Mouse (Mus musculus) forebrain, embryonic 10.5 days (tissue): ENCODE measurements at regions not wholly inside any gene's neighbourhood (a gene's known extent, or its start where the extent isn't known, plus 50 kb on each side); places are given as distances from the start of the nearest gene placed in this dataset. TPM values are rescaled to one million over a fixed set of nuclear protein-coding genes. Genes with fewer than 3 reads are reported as not detected.
"Not testable (repeated sequence)": the region's sequence is repeated elsewhere in the genome, so short reads cannot be mapped to it uniquely, and the experiment has no call there.

Experiments used
- DNase-seq: peaks from one replicate; pipeline ENCODE4 v3.0.0-alpha.2; 2017; ENCODE audit warnings: low spot score; ENCODE audit errors: extremely low spot score
- H3K27ac ChIP-seq: fragments of 300-500 bp; sonication (generic); 2 replicates; pipeline ENCODE4 v1.5.1; 2016; ENCODE audit warnings: mild to moderate bottlenecking
- H3K27me3 ChIP-seq: fragments of 300-500 bp; sonication (generic); 2 replicates; pipeline ENCODE4 v1.6.1; 2016; ENCODE audit warnings: mild to moderate bottlenecking; ENCODE audit not compliant: poor library complexity, severe bottlenecking
- H3K36me3 ChIP-seq: fragments of 300-500 bp; sonication (generic); replicated peaks from 2 replicates; pipeline ENCODE4 v1.6.1; 2016; ENCODE audit warnings: mild to moderate bottlenecking, moderate library complexity
- H3K4me1 ChIP-seq: fragments of 300-500 bp; sonication (generic); 2 replicates; pipeline ENCODE4 v1.6.1; 2016
- H3K4me3 ChIP-seq: fragments of 300-500 bp; sonication (generic); 2 replicates; pipeline ENCODE4 v1.5.1; 2016; ENCODE audit warnings: mild to moderate bottlenecking, moderate library complexity
- H3K9me3 ChIP-seq: fragments of 300-500 bp; sonication (generic); 2 replicates; pipeline ENCODE4 v1.6.1; 2016; ENCODE audit warnings: mild to moderate bottlenecking, moderate library complexity
- WGBS: fragments of 180-500 bp; shearing (Covaris S2); methylation state at CpG from one replicate; pipeline ENCODE4 v1.1.7; 2016; 5-methylcytosine and 5-hydroxymethylcytosine counted together
- microRNA-seq: library from miRNA; unstranded; fragments of <30 nt; microRNA quantifications from one replicate; pipeline ENCODE4, GENCODE M21; 2017

DNA sequence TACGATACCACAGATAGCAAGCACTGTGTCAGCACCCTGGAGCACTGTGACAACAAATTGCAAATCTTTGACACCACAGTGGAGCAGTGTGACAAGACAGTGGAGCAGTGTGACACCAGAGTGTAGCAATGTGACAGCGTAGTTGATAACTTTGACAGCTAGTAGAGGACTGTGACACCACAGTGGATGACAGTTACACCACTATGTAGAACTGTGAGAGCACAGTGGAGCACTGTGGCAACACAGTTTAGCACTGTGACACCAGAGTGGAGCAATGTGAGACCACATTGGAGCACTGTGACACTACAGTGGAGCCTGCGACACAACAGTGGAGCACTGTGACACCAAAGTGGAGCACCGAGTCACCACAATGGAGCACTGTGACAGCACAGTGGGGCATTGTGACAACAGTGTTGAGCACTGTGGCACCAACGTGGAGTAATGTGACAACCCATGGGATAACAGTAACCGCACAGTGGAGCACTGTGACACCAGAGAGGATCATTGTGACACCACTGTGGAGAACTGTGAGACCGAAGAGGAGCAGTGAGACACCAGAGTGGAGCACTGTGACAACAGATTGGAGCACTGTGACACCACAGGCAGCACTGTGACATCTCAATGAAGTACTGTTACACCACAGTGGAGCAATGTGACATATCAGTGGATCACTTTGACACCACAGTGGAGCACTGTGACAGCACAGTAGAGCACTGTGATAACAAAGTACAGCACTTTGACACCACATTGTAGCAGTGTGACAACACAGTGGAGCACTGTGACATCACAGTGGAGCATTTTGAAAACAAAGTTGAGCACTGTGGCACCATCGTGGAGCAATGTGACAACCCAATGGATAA is 83.7 kb upstream of the Vmn1r2 start:
- WGBS, result 53% methylated on average over 8 of the region's 8 CpGs
- Histone ChIP-seq H3K4me3 (no peak overlapping the region), H3K27me3 (no peaks in the 10 kb centered on the region), H3K27ac (no peak overlapping the region), H3K9me3 (peaks cover 99% of the 10 kb centered on the region), H3K36me3 (no peaks in the 10 kb centered on the region), H3K4me1 (no peaks in the 10 kb centered on the region)
- DNase-seq, result peak; percentile 33

DNA sequence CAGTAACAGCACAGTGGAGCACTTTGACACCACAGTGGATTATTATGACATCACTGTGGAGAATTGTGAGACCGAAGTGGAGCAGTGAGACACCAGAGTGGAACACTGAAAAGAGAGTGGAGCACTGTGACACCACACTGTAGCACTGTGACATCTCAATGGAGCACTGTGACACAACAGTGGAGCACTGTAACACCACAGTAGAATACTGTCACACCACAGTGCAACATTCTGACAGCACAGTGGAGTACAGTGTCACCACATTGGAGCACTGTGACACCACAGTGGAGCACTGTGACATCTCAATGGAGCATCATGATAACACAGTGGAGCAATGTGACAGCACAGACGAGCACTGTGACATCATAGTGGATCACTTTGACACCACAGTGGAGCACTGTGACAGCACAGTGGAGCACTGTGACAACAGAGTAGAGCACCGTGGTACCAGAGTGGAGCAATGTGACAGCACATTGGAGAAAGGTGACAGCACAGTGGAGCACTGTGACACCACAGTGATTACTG is 83.0 kb upstream of the Vmn1r2 start:
- no peak overlapping the region for H3K27ac ChIP-seq
- peaks cover 96% of the 10 kb centered on the region for H3K9me3 ChIP-seq
- H3K4me3 ChIP-seq, result no peak overlapping the region
- H3K4me1 ChIP-seq, result no peaks in the 10 kb centered on the region
- H3K36me3 ChIP-seq, result no peaks in the 10 kb centered on the region
- no peaks in the 10 kb centered on the region for H3K27me3 ChIP-seq
- 65% methylated on average over 3 of the region's 3 CpGs for WGBS
- peak; percentile 16 for DNase-seq

DNA sequence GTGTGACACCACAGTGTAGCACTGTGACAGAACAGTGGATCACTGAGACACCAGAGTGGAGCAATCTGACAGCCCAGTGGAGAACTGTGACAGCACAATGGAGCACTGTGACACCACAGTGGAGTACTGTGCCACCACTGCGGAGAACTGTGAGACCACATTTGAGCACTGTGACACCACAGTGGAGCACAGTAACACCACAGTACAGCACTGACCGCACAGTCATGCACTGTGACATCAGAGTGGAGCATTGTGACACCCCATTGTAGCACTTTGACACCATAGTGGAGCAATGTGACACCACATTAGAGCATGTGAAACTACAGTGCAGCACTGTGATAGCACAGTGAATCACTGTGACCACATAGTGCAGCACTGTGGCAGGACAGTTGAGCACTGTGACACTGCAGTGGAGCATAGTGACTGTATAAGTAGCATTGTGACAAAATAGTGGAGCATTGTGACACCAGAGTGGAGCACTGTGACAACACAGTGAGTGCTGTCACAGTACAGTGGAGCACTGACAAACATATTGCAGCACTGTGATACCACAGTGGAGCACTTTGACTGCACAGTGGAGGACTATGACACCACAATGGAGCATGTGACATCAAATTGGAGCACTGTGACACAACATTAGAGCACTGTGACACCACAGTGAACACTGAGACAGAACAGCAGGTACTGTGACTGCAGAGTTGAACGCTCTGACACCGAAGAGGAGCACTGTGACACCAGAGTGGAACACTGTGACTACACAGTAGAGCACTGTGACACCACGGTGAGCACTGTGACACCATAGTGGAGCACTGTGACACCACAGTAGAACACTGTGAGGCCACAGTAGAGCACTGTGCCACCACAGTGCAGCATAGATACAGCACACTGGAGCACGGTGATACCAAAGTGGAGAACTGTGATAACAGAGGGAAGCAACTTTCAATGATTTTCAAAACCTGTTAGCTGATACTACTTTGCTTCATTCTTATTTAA is 81.4 kb upstream of the Vmn1r2 start:
- WGBS, result 60% methylated on average over 6 of the region's 6 CpGs
- Histone ChIP-seq H3K4me1 (no peaks in the 10 kb centered on the region), H3K36me3 (no peaks in the 10 kb centered on the region), H3K9me3 (peaks cover 96% of the 10 kb centered on the region), H3K4me3 (no peak overlapping the region), H3K27ac (no peak overlapping the region), H3K27me3 (no peaks in the 10 kb centered on the region)
- DNase-seq, result peak; percentile 16

DNA sequence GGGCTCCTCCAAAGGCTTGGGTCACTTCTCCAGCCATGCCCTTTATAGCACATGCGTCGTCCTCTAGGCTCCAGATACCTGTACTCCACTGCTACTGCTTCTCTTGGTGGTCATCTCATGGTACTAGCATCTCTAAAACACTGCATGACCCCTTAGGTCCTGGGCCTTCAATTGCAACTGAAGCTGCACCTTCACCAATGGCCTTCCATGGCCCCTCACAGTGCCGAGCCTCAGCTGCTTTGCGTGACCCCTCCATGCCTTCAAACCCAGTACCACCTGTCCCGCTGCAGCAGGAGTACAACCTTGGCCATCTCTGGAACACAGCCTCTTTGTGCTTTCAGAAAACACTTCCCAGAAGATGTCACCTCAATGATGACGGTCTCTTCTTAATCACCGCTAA is 79.5 kb upstream of the Vmn1r2 start:
- H3K27ac ChIP-seq, H3K4me3 ChIP-seq, H3K4me1 ChIP-seq, H3K27me3 ChIP-seq, H3K36me3 ChIP-seq, DNase-seq: not testable (repeated sequence)
- 82% methylated on average over 7 of the region's 7 CpGs for WGBS
- peaks cover 83% of the 10 kb centered on the region for H3K9me3 ChIP-seq

DNA sequence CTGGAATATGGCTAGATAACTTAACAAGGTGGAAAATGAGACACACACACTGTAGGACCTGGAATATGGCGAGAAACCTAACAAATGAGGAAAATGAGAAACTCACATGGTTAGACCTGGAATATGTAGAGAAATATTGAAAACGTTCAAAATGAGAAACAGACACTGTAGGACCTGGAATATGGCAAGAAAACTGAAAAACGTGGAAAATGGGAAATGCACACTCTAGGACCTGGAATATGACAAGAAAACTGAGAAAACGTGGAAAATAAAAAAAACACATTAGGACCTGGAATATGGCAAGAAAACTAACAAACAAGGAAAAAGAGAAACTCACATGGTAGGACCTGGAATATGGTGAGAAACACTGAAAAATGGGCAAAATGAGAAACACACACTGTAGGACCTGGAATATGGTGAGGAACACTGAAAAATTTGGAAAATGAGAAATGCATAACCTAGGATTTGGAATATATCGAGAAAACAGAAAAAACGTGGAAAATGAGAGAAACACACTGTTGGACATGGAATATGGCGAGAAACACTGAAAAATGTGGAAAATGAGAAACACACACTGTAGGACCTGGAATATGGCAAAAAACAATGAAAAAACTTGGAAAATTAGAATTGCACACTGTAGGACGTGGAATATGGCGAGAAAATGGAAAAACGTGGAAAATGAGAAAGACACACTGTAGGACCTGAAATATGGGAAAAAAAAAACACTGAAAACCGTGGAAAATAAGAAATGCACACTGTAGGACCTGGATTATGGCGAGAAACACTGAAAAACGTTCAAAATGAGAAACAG is 77.3 kb upstream of the Vmn1r2 start:
- Histone ChIP-seq H3K9me3 (peaks cover 61% of the 10 kb centered on the region), H3K4me1 (no peaks in the 10 kb centered on the region), H3K4me3 (no peak overlapping the region), H3K36me3 (no peaks in the 10 kb centered on the region), H3K27ac (no peak overlapping the region), H3K27me3 (no peaks in the 10 kb centered on the region)
- 59% methylated on average over 13 of the region's 13 CpGs for WGBS
- DNase-seq, result peak; percentile 13

DNA sequence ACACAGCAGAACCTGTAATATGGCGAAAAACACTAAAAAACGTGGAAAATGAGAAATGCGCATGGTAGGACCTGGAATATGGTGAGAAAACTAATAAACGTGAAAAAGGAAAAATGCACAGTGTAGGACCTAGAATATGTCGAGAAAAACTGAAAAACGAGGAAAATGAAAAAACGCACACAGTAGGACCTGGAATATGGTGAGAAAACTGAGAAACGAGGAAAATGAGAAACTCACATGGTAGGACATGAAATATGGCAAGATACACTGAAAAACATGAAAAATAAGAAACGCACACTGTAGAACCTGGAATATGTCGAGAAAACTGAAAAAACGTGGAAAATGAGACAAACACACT is 76.8 kb upstream of the Vmn1r2 start:
- H3K27ac ChIP-seq, result no peak overlapping the region
- DNase-seq, result peak; percentile 11
- H3K4me1 ChIP-seq, result no peaks in the 10 kb centered on the region
- no peaks in the 10 kb centered on the region for H3K36me3 ChIP-seq
- H3K27me3 ChIP-seq, result no peaks in the 10 kb centered on the region
- H3K4me3 ChIP-seq, result no peak overlapping the region
- 70% methylated on average over 11 of the region's 11 CpGs for WGBS
- peaks cover 56% of the 10 kb centered on the region for H3K9me3 ChIP-seq

DNA sequence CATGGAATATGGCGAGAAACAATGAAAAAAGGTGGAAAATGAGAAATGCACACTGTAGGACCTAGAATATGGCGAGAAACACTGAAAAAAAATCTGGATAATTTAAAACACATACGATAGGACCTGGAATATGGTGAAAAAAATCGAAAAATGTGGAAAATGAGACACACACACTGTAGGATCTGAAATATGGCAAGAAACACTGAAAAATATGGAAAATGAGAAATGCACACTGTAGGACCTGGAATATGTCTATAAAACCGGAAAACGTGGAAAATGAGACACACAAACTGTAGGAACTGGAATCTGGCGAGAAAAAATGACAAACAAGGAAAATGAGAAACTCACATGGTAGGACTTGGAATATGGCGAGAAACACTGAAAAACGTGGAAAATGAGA is 76.4 kb upstream of the Vmn1r2 start:
- H3K27ac ChIP-seq, result no peak overlapping the region
- no peaks in the 10 kb centered on the region for H3K4me1 ChIP-seq
- 71% methylated on average over 9 of the region's 9 CpGs for WGBS
- H3K36me3 ChIP-seq, result no peaks in the 10 kb centered on the region
- H3K27me3 ChIP-seq, result no peaks in the 10 kb centered on the region
- no peak for DNase-seq
- peaks cover 52% of the 10 kb centered on the region for H3K9me3 ChIP-seq
- no peak overlapping the region for H3K4me3 ChIP-seq

Small RNA genes in the stretch of these regions (microRNA-seq; reads per million reads assigned to microRNA genes)
- gene Gm27878, result not detected
